Mouse (Mus musculus): ENCODE measurements around the gene Tmem121b.

Gene Tmem121b

DNA sequence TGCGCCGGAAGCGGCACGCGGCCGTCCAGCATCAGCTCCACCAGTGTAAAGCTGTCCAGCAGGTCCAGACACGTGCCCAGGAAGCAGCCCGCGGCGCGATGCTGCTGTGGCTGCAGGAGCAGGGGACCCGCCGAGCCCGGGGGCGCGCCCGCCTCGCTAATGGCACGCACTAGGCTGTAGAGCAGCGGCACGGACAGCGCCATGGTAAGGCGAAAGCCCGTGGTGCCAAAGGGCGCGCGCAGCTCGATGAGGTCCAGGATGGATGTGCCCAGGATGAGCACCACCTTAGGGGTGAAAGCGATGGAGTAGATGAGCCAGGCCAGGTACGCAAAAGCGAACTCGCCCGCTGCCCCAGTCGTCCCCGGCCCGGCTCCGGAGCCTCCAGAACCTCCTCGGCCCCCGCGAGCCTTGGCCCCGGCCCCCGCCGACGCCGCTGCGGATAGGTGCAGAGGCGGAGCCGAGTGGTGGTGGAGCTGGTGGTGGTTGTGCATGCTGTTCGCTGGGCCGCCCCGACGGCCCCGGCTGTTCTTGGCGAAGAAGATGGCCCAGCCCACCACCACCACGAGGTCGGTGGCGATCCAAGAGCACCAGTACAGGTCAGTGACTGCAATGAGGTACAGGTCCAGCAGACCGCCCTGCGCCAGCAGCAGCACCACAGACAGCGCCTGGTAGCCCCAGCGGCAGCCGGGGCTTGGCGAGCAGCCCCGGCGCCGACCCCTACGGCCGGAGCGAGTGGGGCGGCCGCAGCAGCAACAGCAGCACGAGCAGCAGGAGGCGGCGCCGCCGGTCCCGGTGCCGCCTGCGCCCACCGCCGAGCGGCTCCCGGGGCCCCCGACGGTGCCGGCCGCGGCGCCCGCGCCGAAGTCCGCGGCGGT lies 871 bp downstream of the Tmem121b start:
- DNase-seq (ENCODE audit: low read depth in 2 of 2, low spot score in 2 of 2): peak in 1 of 2 experiments; percentile 28

DNA sequence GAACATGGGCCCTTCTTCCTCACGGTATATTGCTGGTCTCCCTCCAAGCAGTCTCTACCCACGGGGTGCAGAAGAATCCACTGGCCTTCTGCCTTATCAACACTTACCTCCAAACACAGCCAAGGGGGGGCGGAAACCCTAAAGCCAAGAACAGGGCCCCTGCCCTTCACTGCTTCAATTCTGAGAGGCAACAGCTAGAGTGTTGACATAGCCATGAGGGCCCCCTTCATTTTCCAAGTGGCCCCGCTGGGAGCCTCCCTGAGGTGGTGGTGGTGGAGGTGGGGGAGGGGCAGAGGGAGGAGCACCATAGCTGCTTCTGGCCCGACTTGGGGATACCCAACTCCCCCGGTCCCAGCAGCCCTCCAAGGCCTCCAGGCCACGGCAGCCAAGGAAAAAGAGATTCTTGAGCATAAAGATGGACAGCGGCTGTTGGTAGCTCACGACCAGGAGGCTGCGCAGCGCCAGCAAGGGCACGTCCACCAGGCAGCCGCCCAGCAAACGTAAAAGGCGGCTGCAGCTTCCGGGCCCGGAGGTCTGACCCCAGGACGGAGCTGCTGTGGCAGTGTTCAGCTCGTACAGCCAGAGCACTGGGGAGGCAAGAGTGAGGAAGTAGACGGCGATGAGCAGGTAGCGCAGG lies 1.6 kb downstream of the Tmem121b start:
- no peak for DNase-seq (ENCODE audit: low read depth in 2 of 2, low spot score in 2 of 2)

DNA sequence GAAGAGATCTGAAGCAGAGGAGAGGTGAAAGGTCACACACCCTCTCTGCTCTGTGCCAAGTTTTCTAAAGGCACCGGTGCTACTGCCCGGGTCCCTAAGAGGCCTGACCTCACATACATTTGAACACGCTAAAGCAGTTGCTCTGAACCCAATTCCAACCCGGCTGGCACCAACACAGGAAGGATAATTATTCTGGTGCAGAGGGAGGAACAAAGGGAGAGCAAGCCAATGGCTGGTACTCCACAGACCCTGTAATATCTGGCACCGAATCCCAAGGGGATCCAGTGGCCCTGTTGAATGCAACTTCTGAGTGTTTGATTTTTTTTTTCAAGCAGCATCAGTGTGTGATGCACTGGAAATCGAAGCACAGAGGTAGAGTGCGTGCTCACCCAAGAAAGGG lies 2.5 kb downstream of the Tmem121b start:
- DNase-seq (ENCODE audit: low read depth in 2 of 2, low spot score in 2 of 2): no peak

DNA sequence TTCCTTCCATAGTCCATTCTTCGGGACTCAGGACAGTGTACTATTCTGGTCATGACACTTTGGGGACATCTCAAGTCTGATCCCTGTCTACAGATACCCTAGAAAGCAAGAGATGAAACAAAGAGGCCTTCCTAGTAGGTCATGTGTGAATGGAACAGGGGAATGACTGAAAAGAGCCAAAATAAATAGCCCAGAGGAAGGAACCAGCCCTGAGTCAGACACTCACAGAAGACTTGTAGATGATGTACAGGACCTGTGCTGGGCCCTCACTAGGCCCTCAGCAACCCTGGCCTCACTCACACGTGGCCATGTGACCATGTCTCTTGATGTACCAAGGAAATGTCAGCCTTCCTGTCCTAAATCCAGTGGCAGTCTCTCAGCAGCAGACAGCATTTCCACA lies 4.1 kb downstream of the Tmem121b start:
- DNase-seq (ENCODE audit: low read depth in 2 of 2, low spot score in 2 of 2): no peak

DNA sequence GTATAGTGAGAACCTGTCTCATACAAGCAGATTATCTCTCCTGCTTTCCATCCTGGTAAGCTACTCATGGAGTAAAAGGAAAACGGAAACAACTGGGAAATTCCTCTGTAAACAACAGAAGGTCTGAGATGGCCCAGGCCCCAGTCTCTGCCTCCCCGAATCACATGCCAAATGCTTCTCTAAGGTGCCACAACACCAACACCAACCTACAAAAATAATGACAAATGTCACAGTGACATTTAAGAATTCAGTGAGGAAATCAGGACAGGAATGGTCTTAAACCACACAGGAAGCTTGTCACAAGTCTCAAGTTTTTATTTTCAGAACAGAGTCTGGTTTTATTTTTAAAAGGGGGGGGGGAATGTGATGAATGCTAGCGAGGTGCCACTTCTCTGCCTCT lies 5.0 kb downstream of the Tmem121b start:
- DNase-seq (ENCODE audit: low read depth in 2 of 2, low spot score in 2 of 2): no peak

DNA sequence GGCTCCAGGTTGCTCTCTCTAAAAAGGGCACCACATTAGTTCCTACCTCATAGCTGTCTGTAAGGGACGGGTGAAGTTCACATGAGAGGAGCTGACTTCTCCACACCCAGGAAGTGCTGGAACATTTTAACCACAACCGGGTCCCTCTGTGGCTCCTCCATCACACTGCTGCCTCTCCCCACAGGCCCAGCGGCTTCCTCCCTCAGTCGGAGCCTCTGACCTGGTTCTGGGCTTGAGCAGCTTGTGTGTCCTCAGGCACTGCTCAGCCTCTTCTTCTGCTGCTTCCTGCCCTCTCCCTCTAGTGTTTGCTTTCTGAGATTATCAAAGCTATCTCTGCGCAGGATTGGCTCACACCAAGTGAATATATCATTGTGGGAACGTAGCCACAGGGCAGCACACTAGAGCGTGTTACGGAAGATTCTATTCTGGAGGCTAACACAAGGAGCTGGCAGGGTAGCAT lies 7.5 kb downstream of the Tmem121b start:
- peak; percentile 54 to 59 for DNase-seq (ENCODE audit: low read depth in 2 of 2, low spot score in 2 of 2)

DNA sequence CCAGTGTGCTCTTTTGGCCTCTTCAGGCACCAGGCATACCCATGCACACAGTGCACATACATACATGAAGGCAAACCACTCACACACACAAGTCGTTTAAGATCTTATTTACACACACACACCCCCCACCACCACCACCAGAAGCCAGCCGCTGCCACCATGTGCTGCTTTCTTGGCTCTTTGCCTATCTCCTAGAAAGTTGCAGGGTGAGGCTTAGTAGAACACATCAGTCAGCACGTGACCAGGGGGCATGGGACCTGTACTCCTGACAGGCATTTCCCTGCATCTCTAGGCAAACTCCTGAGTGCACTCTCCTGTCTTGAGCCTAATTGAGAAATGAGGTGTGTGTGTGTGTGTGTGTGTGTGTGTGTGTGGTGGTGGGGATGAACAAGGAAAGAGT lies 8.6 kb downstream of the Tmem121b start:
- no peak for DNase-seq (ENCODE audit: low read depth in 2 of 2, low spot score in 2 of 2)

DNA sequence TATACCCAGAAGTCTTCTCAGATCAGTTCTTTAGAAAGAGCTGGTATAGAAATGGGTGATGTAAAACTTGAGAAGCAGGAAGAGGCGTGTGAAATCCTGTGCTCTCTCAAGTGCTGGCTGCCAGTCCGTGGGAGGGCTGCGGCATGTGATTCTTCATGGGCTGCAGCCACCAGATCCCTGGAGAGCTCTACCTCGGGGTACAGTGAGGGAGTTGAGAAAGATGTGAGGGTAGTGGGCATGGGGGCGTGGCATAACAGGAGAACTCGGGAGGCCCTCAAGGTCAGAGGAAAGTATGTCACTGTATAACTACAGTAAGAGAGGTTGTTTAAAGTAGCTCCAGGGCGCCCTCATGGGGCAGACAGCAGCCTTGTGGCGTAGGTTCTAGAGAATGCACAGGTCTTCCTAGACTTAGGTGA lies 10.4 kb downstream of the Tmem121b start:
- DNase-seq (ENCODE audit: low read depth in 2 of 2, low spot score in 2 of 2): peak; percentile 51 to 68

DNA sequence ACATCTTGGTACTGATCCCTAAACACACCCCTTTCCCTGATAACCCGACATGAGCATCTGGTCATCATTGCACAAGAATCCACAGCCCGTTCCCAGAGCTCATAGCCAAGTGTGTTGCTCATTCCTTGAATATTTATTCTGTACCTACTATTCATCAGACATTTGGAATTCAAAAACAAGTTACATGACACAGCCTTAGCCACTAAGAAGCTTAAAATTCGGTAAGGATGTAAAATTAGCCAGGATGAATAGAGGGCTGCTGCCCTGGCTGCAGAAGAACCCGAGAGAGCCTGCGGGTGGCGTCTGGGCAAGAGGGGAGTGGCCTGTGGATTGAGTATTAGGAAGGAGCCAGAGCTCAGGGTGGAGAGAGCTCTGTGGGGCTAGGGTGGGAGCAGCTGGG lies 10.9 kb downstream of the Tmem121b start:
- no peak for DNase-seq (ENCODE audit: low read depth in 2 of 2, low spot score in 2 of 2)

DNA sequence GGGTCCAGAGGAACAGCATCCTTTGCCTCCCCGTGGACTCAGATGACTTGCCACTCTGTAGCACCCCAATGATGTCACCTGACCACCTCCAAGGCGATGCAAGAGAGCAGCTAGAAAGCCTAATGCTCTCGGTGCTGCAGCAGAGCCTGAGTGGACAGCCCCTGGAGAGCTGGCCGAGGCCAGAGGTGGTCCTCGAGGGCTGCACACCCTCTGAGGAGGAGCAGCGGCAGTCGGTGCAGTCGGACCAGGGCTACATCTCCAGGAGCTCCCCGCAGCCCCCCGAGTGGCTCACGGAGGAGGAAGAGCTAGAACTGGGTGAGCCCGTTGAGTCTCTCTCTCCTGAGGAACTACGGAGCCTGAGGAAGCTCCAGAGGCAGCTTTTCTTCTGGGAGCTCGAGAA lies 11.6 kb downstream of the Tmem121b start:
- no peak for DNase-seq (ENCODE audit: low read depth in 2 of 2, low spot score in 2 of 2)

DNA sequence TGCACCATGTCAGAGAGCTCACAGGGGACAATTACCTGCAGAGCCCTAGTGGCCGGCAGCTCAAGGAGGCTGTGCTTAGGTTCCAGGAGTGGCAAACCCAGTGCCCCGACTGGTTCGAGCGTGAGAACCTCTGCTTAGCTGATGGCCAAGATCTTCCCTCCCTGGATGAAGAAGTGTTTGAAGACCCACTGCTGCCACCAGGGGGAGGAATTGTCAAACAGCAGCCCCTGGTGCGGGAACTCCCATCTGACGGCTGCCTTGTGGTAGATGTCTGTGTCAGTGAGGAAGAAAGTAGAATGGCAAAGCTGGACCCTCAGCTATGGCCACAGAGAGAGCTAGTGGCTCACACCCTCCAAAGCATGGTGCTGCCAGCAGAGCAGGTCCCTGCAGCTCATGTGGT lies 12.1 kb downstream of the Tmem121b start:
- peak in 1 of 2 experiments; percentile 53 for DNase-seq (ENCODE audit: low read depth in 2 of 2, low spot score in 2 of 2)

DNA sequence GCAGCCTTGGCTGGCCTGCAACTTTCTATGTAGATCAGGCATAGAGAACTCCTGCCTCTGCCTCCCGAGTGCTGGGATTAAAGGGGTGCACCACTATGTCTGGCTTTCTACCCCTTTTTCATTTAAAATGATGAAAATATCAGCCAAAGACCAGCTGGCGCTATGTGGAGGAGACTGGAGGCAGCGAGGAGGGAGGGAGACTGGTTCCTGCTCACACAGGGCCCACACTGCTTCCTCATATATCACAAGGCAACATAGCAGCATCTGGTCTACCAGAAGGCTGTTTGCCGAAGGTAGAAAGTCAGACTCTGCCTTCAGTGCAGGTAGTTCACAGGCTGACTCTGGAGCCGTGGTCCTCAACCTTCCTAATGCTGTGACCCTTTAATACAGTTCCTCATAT lies 13.2 kb downstream of the Tmem121b start:
- no peak for DNase-seq (ENCODE audit: low read depth in 2 of 2, low spot score in 2 of 2)

DNA sequence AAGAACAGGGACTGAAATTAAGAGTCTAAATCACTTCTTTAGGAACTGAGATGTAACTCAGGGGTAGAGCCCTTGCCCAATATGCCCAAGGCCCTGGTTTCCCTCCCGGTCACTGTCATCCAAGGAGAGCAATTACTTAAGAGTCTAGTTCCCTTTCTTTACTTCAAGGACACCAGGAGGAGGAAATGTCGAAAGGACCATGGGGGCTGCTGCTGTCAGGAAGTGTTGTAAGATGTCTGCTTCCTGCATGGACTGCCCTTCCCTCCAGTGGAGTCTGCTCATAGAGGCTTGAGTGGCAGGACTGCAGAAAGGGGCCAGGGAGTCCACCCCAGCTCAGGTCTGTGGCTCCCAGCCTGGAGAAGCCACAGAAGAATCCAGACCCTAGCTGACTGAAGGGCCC lies 14.3 kb downstream of the Tmem121b start:
- no peak for DNase-seq (ENCODE audit: low read depth in 2 of 2, low spot score in 2 of 2)

DNA sequence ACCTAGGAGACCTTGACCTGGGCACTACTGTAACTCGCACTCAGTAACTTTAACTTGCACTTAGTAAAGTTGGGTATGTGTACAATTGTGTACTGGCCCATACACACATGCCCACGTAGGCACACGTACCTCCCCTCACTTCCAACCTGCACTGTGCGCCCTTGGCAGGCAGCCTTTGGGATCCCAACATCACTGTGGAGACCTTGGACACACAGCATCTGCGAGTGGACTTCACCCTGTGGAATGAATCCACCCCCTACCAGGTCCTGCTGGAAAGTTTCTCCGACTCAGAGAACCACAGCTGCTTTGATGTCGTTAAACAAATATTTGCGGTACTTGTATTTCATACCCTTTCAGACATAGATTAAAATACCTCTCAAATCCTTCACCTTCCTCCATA lies 18.3 kb downstream of the Tmem121b start:
- DNase-seq (ENCODE audit: low read depth in 2 of 2, low spot score in 2 of 2): no peak

DNA sequence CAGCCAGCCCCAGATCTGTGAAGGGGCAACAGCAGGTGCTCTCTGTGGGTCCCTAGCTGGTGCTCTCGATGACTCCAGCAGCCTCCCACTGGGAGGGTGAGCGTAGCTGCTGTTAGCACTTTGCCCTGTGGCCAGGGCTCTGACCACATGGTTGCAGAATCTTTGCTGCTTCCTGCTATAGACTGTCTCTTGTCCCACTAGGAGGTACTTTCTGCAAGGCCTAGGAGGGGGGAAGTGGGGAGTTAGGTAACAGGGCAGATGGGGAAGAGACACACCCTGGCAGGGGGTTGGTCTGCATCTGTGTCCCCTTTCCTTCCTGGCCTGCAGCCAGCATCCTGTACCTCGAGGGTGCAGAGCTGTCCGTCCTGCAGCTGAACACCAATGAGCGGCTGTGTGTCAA lies 20.2 kb downstream of the Tmem121b start:
- DNase-seq (ENCODE audit: low read depth in 2 of 2, low spot score in 2 of 2): no peak

DNA sequence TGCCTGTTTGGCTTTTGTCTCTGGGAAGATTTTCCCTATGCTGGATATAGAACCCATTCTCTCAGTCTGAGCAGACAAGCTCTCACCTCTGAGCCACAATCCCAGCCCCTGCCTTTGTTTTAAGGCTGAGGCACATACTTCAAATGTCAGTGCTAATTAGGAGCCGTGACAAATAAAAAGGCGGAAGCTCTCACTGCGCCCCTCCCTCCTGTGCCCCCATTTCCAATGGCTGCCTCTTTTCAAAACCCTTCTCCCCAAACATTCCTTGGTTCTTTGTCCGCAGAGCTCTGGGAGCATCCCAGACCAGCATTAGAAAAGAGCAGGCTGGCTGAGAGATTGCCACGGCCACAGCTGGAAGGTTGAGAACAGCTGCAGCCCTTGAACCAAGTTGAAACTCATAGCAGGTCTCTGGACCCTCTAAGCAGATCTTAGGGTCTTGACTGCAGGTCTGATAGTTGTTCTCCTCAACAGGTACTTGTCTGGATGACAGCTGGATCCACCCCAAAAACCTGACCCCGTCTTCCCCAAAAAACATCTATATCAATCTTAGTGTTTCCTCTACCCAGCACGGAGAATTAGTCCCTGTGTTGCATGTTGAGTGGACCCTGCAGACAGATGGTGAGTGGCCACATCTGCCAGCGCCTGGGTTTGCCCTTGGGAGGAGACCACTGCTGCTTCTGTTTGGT lies 21.0 kb downstream of the Tmem121b start:
- DNase-seq (ENCODE audit: low read depth in 2 of 2, low spot score in 2 of 2): no peak

DNA sequence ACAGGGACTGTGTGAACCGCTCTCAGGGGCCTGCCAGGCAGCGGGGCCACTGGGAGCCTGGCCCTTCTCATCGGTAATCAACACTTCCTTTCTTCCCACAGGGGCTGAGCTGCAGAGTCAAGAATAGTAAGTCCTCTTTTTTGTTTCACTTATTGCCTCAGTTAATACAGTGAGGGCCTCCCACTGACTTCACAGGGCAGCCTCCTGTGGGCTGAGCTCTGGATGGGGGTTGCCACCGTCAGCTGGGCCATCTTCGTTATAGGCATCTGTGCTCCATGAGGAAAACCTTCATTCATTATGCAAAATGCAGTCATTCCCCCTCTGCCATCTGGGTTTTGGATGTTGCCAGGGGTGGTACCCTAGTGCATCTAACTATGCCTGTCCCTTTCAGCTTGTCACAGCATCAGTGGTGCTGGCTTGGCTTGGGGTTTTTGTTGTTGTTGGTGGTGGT lies 21.6 kb downstream of the Tmem121b start:
- DNase-seq (ENCODE audit: low read depth in 2 of 2, low spot score in 2 of 2): no peak

DNA sequence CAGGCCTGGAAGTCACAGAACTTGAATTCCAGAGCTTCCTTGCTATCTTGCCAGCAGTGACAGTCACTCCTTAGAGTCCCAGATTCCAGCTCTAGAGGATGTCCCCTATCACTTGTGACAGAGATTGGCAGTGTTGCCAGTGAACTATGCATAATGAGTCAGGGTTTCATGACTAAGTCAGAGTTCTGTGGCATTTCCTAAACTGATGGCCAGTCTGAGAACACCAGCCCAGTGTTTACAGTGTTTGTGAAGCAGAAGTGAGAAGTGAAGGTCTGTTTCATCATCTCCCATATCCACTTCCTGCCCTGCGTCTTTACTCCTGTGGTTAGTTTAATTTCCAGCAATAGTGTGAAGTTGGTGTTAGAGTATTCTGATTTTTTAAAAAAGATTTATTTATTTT lies 22.9 kb downstream of the Tmem121b start:
- DNase-seq (ENCODE audit: low read depth in 2 of 2, low spot score in 2 of 2): no peak

DNA sequence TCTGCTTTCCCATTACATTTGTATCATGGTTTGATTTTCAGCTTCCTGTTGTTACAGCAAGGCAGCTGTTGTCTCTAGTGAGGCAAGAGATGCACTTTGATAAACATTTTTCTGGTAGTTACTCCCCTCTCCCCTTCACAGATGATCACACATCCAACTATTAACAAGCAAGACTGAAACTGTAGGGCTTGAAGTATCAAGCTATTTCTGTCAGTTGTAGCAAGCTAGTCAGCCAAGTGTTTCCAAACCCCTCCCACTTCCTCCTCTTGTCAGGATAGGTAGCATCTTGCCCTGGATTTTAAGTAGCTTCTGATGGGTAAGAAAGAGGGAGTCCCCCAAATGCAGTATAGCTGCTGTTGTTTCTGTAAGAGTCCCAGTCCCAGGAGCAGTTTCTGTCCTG lies 23.8 kb downstream of the Tmem121b start:
- no peak for DNase-seq (ENCODE audit: low read depth in 2 of 2, low spot score in 2 of 2)

DNA sequence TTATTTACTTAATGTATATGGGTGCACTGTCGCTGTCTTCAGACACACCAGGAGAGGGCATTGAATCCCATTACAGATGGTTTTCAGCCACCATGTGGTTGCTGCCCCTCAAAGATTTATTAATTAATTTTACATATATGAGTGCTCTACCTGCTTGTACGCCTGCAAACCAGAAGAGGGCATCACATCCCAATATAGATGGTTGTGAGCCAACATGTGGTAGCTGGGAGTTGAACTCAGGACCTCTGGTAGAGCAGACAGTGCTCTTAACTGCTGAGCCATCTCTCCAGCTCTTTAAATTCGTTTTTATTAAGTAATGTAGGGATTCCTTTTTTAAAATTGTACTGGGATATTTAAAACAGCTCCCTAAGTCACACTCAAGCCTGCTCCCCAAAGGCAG lies 24.3 kb downstream of the Tmem121b start:
- no peak for DNase-seq (ENCODE audit: low read depth in 2 of 2, low spot score in 2 of 2)

DNA sequence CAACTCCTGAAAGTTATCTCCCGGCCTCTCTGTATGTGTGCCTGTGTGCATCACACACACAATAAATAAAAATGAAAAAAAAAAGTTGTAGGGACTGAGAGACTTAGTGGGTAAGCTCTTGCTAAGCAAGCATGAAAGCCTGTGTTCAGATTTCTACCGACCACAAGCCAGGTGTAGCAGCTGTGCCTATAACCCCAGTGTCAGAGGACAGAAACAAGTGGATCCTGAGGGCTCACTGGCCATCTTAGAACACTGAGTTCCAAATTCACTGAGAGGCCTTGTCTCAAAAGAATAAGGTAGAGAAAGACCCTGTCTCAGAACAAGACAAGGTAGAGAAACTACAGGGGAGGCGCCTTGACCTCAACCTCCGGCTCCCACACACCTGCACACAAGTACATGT lies 25.3 kb downstream of the Tmem121b start:
- no peak for DNase-seq (ENCODE audit: low read depth in 2 of 2, low spot score in 2 of 2)
